Mouse (Mus musculus): ENCODE results near the gene Misp. TPM values are rescaled to one million over a fixed set of nuclear protein-coding genes. Genes with fewer than 3 reads are reported as not detected.
A peak's percentile ranks its signal among the peaks of the same experiment; 100 is the strongest.

Gene Misp
- polyA plus RNA-seq, 1 experiment from 2014 or later: 2.5 TPM

- Histone ChIP-seq H3K27me3 (no peaks in the 10 kb centered on the region), H3K9me3 (no peaks in the 10 kb centered on the region), H3K9ac (no peak overlapping the region; the same call in 1 of the 2 replicates), H3K4me2 (no peak overlapping the region), H3K27ac (no peak overlapping the region), H3K4me1 (peaks cover 36% of the 10 kb centered on the region), H3K4me3 (no peak overlapping the region), H3K36me3 (no peaks in the 10 kb centered on the region)
- no peak for ATAC-seq (ENCODE audit: insufficient number of reproducible peaks, insufficient read depth, low FRiP score, low TSS enrichment, low read depth)
- WGBS: 84% methylated on average over 8 of the region's 8 CpGs
Measured at GRCm38 (mm10) chr10:79849941-79850628, 29.3 kb downstream of the Misp start.

GRCm38 (mm10) chr10:79851653-79852052 lies 30.9 kb downstream of the Misp start:
- ATAC-seq (ENCODE audit: insufficient number of reproducible peaks, insufficient read depth, low FRiP score, low TSS enrichment, low read depth): no peak
- Histone ChIP-seq H3K36me3 (peaks cover 5% of the 10 kb centered on the region), H3K9me3 (no peaks in the 10 kb centered on the region), H3K27me3 (no peaks in the 10 kb centered on the region), H3K4me1 (peaks cover 38% of the 10 kb centered on the region), H3K9ac (peak overlapping the region; percentile 83; the same call in 1 of the 2 replicates), H3K4me3 (peak overlapping the region; percentile 99), H3K27ac (peak overlapping the region; percentile 100), H3K4me2 (peak overlapping the region; percentile 81)
- 58% methylated on average over 3 of the region's 3 CpGs for WGBS

GRCm38 (mm10) chr10:79852107-79852789 lies 31.5 kb downstream of the Misp start:
- Histone ChIP-seq H3K9me3 (no peaks in the 10 kb centered on the region), H3K36me3 (peaks cover 11% of the 10 kb centered on the region), H3K4me2 (peak overlapping the region; percentile 81), H3K4me1 (peaks cover 44% of the 10 kb centered on the region), H3K27me3 (no peaks in the 10 kb centered on the region), H3K9ac (peak overlapping the region; percentile 83), H3K4me3 (peak overlapping the region; percentile 99), H3K27ac (peak overlapping the region; percentile 100)
- ATAC-seq (ENCODE audit: insufficient number of reproducible peaks, insufficient read depth, low FRiP score, low TSS enrichment, low read depth): no peak
- WGBS: 24% methylated on average over 9 of the region's 9 CpGs

GRCm38 (mm10) chr10:79852827-79853226 lies 32.0 kb downstream of the Misp start:
- Histone ChIP-seq H3K4me2 (peak overlapping the region; percentile 81), H3K4me1 (peaks cover 49% of the 10 kb centered on the region), H3K36me3 (peaks cover 17% of the 10 kb centered on the region), H3K27me3 (no peaks in the 10 kb centered on the region), H3K9ac (peak overlapping the region; percentile 83), H3K9me3 (no peaks in the 10 kb centered on the region), H3K4me3 (peak overlapping the region; percentile 99), H3K27ac (peak overlapping the region; percentile 100)
- ATAC-seq (ENCODE audit: insufficient number of reproducible peaks, insufficient read depth, low FRiP score, low TSS enrichment, low read depth): no peak
- WGBS: 20% methylated on average over 8 of the region's 8 CpGs

- ATAC-seq (ENCODE audit: insufficient number of reproducible peaks, insufficient read depth, low FRiP score, low TSS enrichment, low read depth): peak; percentile 56
- H3K36me3 ChIP-seq: peaks cover 21% of the 10 kb centered on the region
- H3K4me2 ChIP-seq: peak overlapping the region; percentile 81
- peak overlapping the region; percentile 99 for H3K4me3 ChIP-seq
- H3K9ac ChIP-seq: peak overlapping the region; percentile 83
- under 1% methylated on average over 15 of the region's 15 CpGs for WGBS
- H3K27me3 ChIP-seq: no peaks in the 10 kb centered on the region
- H3K27ac ChIP-seq: peak overlapping the region; percentile 100
- no peaks in the 10 kb centered on the region for H3K9me3 ChIP-seq
- H3K4me1 ChIP-seq: peaks cover 55% of the 10 kb centered on the region
Measured at GRCm38 (mm10) chr10:79853392-79853791, 32.6 kb downstream of the Misp start.

GRCm38 (mm10) chr10:79853860-79854795 lies 33.3 kb downstream of the Misp start, which contains the start of gene Ptbp1:
Ptbp1 (plus strand) TSS chr10:79854427.
- H3K27me3 ChIP-seq: no peaks in the 10 kb centered on the region
- peaks cover 62% of the 10 kb centered on the region for H3K4me1 ChIP-seq
- H3K9ac ChIP-seq: peak within 1 kb of the TSS; percentile 99
- ATAC-seq (ENCODE audit: insufficient number of reproducible peaks, insufficient read depth, low FRiP score, low TSS enrichment, low read depth): peak; percentile 90
- H3K9me3 ChIP-seq: no peaks in the 10 kb centered on the region
- under 1% methylated on average over 75 of the region's 75 CpGs for WGBS
- peak within 1 kb of the TSS; percentile 99 for H3K4me2 ChIP-seq
- H3K27ac ChIP-seq: peak within 1 kb of the TSS; percentile 100
- peak within 1 kb of the TSS; percentile 99 for H3K4me3 ChIP-seq
- H3K36me3 ChIP-seq: peaks cover 29% of the 10 kb centered on the region

- Histone ChIP-seq H3K9me3 (no peaks in the 10 kb centered on the region), H3K36me3 (peaks cover 37% of the 10 kb centered on the region), H3K4me3 (peak overlapping the region; percentile 99), H3K27me3 (no peaks in the 10 kb centered on the region), H3K27ac (peak overlapping the region; percentile 100), H3K9ac (peak overlapping the region; percentile 99), H3K4me2 (peak overlapping the region; percentile 99), H3K4me1 (peaks cover 64% of the 10 kb centered on the region)
- ATAC-seq (ENCODE audit: insufficient number of reproducible peaks, insufficient read depth, low FRiP score, low TSS enrichment, low read depth): peak; percentile 12; the same call in 1 of the 2 replicates
- WGBS: under 1% methylated on average over 68 of the region's 83 CpGs
Measured at GRCm38 (mm10) chr10:79854801-79855541, 34.2 kb downstream of the Misp start.

- WGBS: 4% methylated on average over 10 of the region's 10 CpGs
- no peaks in the 10 kb centered on the region for H3K27me3 ChIP-seq
- H3K4me3 ChIP-seq: peak overlapping the region; percentile 99
- H3K9me3 ChIP-seq: no peaks in the 10 kb centered on the region
- H3K36me3 ChIP-seq: peaks cover 44% of the 10 kb centered on the region
- H3K4me2 ChIP-seq: peak overlapping the region; percentile 99
- peak overlapping the region; percentile 100 for H3K27ac ChIP-seq
- no peak for ATAC-seq (ENCODE audit: insufficient number of reproducible peaks, insufficient read depth, low FRiP score, low TSS enrichment, low read depth)
- peaks cover 67% of the 10 kb centered on the region for H3K4me1 ChIP-seq
- peak overlapping the region; percentile 99 for H3K9ac ChIP-seq
Measured at GRCm38 (mm10) chr10:79855558-79856184, 34.9 kb downstream of the Misp start.

GRCm38 (mm10) chr10:79856280-79856679 lies 35.5 kb downstream of the Misp start:
- peak overlapping the region; percentile 99 for H3K4me2 ChIP-seq
- peaks cover 50% of the 10 kb centered on the region for H3K36me3 ChIP-seq
- H3K27ac ChIP-seq: peak overlapping the region; percentile 100; the same call in 1 of the 2 replicates
- H3K9me3 ChIP-seq: no peaks in the 10 kb centered on the region
- no peaks in the 10 kb centered on the region for H3K27me3 ChIP-seq
- H3K4me1 ChIP-seq: peaks cover 66% of the 10 kb centered on the region
- H3K9ac ChIP-seq: peak overlapping the region; percentile 99
- 42% methylated on average over 6 of the region's 6 CpGs for WGBS
- no peak for ATAC-seq (ENCODE audit: insufficient number of reproducible peaks, insufficient read depth, low FRiP score, low TSS enrichment, low read depth)
- peak overlapping the region; percentile 99 for H3K4me3 ChIP-seq

GRCm38 (mm10) chr10:79856704-79857451 lies 36.1 kb downstream of the Misp start:
- Histone ChIP-seq H3K9ac (peak overlapping the region; percentile 99), H3K27me3 (no peaks in the 10 kb centered on the region), H3K36me3 (peaks cover 56% of the 10 kb centered on the region), H3K4me1 (peaks cover 60% of the 10 kb centered on the region), H3K9me3 (no peaks in the 10 kb centered on the region), H3K27ac (peak overlapping the region; percentile 100), H3K4me3 (peak overlapping the region; percentile 99), H3K4me2 (peak overlapping the region; percentile 99)
- ATAC-seq (ENCODE audit: insufficient number of reproducible peaks, insufficient read depth, low FRiP score, low TSS enrichment, low read depth): no peak
- WGBS: 47% methylated on average over 7 of the region's 7 CpGs

Measured in embryonic facial prominence, embryonic 13.5 days (tissue).